Mouse (Mus musculus): ENCODE results near the gene Osm.

- TF ChIP-seq HCFC1 (IDR thresholded peaks at IDR 0.05; ENCODE audit: borderline replicate concordance, insufficient read depth, low read length) = no peak
- TF ChIP-seq CHD2 (IDR thresholded peaks at IDR 0.05; ENCODE audit: low read depth, low read length) = no peak
- TF ChIP-seq ZNF384 (IDR thresholded peaks at IDR 0.05; ENCODE audit: low read depth, low read length) = no peak
Measured at GRCm38 (mm10) chr11:4241180-4241579, 5.0 kb downstream of the Osm start.
